Mouse (Mus musculus): ENCODE measurements around the gene Tas2r144. TPM values are rescaled to one million over a fixed set of nuclear protein-coding genes. Genes with fewer than 3 reads are reported as not detected.
A peak's percentile ranks its signal among the peaks of the same experiment; 100 is the strongest.

The Tas2r144 gene
- polyA plus RNA-seq, 1 experiment from 2014 or later, result not detected

GRCm38 (mm10) chr6:42245711-42246353 lies 30.7 kb downstream of the Tas2r144 start, which contains the start of gene Gstk1:
Gene Gstk1 (plus strand): TSS chr6:42245935.
- peak within 1 kb of the TSS; percentile 64; the same call in 1 of the 2 replicates for H3K27ac ChIP-seq
- peaks cover 15% of the 10 kb centered on the region for H3K27me3 ChIP-seq (ENCODE audit: insufficient read depth, poor library complexity, severe bottlenecking)
- no peaks in the 10 kb centered on the region for H3K36me3 ChIP-seq
- H3K4me1 ChIP-seq (replicated peaks), result peaks cover 17% of the 10 kb centered on the region
- DNase-seq (ENCODE audit: low spot score), result peak; percentile 85
- H3K4me3 ChIP-seq, result peak within 1 kb of the TSS; percentile 62
- no peaks in the 10 kb centered on the region for H3K9me3 ChIP-seq
- WGBS, result 3% methylated on average over 28 of the region's 28 CpGs

- Histone ChIP-seq H3K27ac (no peak overlapping the region), H3K9me3 (no peaks in the 10 kb centered on the region), H3K4me3 (peak overlapping the region; percentile 31), H3K4me1 (replicated peaks) (peaks cover 17% of the 10 kb centered on the region), H3K27me3 (ENCODE audit: insufficient read depth, poor library complexity, severe bottlenecking) (peaks cover 15% of the 10 kb centered on the region), H3K36me3 (no peaks in the 10 kb centered on the region)
- DNase-seq (ENCODE audit: low spot score), result no peak
- 5% methylated on average over 8 of the region's 8 CpGs for WGBS
Measured at GRCm38 (mm10) chr6:42247173-42247572, 32.0 kb downstream of the Tas2r144 start.

GRCm38 (mm10) chr6:42247981-42248380 lies 32.9 kb downstream of the Tas2r144 start:
- Histone ChIP-seq H3K36me3 (no peaks in the 10 kb centered on the region), H3K27ac (no peak overlapping the region), H3K4me3 (no peak overlapping the region), H3K9me3 (no peaks in the 10 kb centered on the region), H3K4me1 (replicated peaks) (peaks cover 17% of the 10 kb centered on the region), H3K27me3 (ENCODE audit: insufficient read depth, poor library complexity, severe bottlenecking) (peaks cover 15% of the 10 kb centered on the region)
- no peak for DNase-seq (ENCODE audit: low spot score)
- 92% methylated on average over 1 of the region's 1 CpGs for WGBS

GRCm38 (mm10) chr6:42251791-42252190 lies 36.7 kb downstream of the Tas2r144 start:
- peaks cover 10% of the 10 kb centered on the region for H3K4me1 ChIP-seq (replicated peaks)
- peaks cover 8% of the 10 kb centered on the region for H3K27me3 ChIP-seq (ENCODE audit: insufficient read depth, poor library complexity, severe bottlenecking)
- no peaks in the 10 kb centered on the region for H3K9me3 ChIP-seq
- WGBS, result 86% methylated on average over 4 of the region's 4 CpGs
- no peak overlapping the region for H3K4me3 ChIP-seq
- no peak overlapping the region for H3K27ac ChIP-seq
- DNase-seq (ENCODE audit: low spot score), result no peak
- H3K36me3 ChIP-seq, result no peaks in the 10 kb centered on the region

- DNase-seq (ENCODE audit: low spot score), result no peak
- 84% methylated on average over 2 of the region's 2 CpGs for WGBS
- H3K9me3 ChIP-seq, result no peaks in the 10 kb centered on the region
- H3K36me3 ChIP-seq, result no peaks in the 10 kb centered on the region
- H3K27me3 ChIP-seq (ENCODE audit: insufficient read depth, poor library complexity, severe bottlenecking), result no peaks in the 10 kb centered on the region
- no peak overlapping the region for H3K4me3 ChIP-seq
- H3K4me1 ChIP-seq (replicated peaks), result no peaks in the 10 kb centered on the region
- H3K27ac ChIP-seq, result no peak overlapping the region
Measured at GRCm38 (mm10) chr6:42253103-42253502, 38.0 kb downstream of the Tas2r144 start.

- H3K9me3 ChIP-seq, result no peaks in the 10 kb centered on the region
- no peaks in the 10 kb centered on the region for H3K4me1 ChIP-seq (replicated peaks)
- no peak overlapping the region for H3K27ac ChIP-seq
- H3K4me3 ChIP-seq, result no peak overlapping the region
- WGBS, result 22% methylated on average over 11 of the region's 11 CpGs
- no peaks in the 10 kb centered on the region for H3K36me3 ChIP-seq
- DNase-seq (ENCODE audit: low spot score), result peak; percentile 59
- H3K27me3 ChIP-seq (ENCODE audit: insufficient read depth, poor library complexity, severe bottlenecking), result 0 out of 2 replicates have a peak, but pooled peaks cover 6% of the 10 kb centered on the region
Measured at GRCm38 (mm10) chr6:42257303-42257863, 42.3 kb downstream of the Tas2r144 start.

- WGBS, result 72% methylated on average over 6 of the region's 6 CpGs
- Histone ChIP-seq H3K27me3 (ENCODE audit: insufficient read depth, poor library complexity, severe bottlenecking) (0 out of 2 replicates have a peak, but pooled peaks cover 6% of the 10 kb centered on the region), H3K9me3 (no peaks in the 10 kb centered on the region), H3K36me3 (no peaks in the 10 kb centered on the region), H3K4me1 (replicated peaks) (no peaks in the 10 kb centered on the region), H3K27ac (no peak overlapping the region), H3K4me3 (no peak overlapping the region)
- no peak for DNase-seq (ENCODE audit: low spot score)
Measured at GRCm38 (mm10) chr6:42260430-42260829, 45.3 kb downstream of the Tas2r144 start.

GRCm38 (mm10) chr6:42261524-42262170 lies 46.5 kb downstream of the Tas2r144 start, which contains the start of gene Tmem139:
Gene Tmem139 (plus strand): TSS chr6:42261970.
- 0 out of 2 replicates have a peak, but pooled peaks cover 6% of the 10 kb centered on the region for H3K27me3 ChIP-seq (ENCODE audit: insufficient read depth, poor library complexity, severe bottlenecking)
- H3K36me3 ChIP-seq, result no peaks in the 10 kb centered on the region
- peak within 1 kb of the TSS; percentile 20; the same call in 1 of the 2 replicates for H3K4me3 ChIP-seq
- H3K27ac ChIP-seq, result no peak within 1 kb of the TSS
- no peaks in the 10 kb centered on the region for H3K9me3 ChIP-seq
- WGBS, result 20% methylated on average over 20 of the region's 20 CpGs
- no peak for DNase-seq (ENCODE audit: low spot score)
- H3K4me1 ChIP-seq (replicated peaks), result peaks cover 6% of the 10 kb centered on the region

GRCm38 (mm10) chr6:42264626-42265312 lies 49.6 kb downstream of the Tas2r144 start, which contains the start of gene Casp2:
Gene Casp2 (plus strand): TSS chr6:42264985.
- no peaks in the 10 kb centered on the region for H3K9me3 ChIP-seq
- H3K27ac ChIP-seq, result peak within 1 kb of the TSS; percentile 97
- peaks cover 8% of the 10 kb centered on the region for H3K4me1 ChIP-seq (replicated peaks)
- peak within 1 kb of the TSS; percentile 78 for H3K4me3 ChIP-seq
- WGBS, result under 1% methylated on average over 51 of the region's 51 CpGs
- peak; percentile 99 for DNase-seq (ENCODE audit: low spot score)
- 0 out of 2 replicates have a peak, but pooled peaks cover 6% of the 10 kb centered on the region for H3K27me3 ChIP-seq (ENCODE audit: insufficient read depth, poor library complexity, severe bottlenecking)
- H3K36me3 ChIP-seq, result peaks cover 28% of the 10 kb centered on the region

Other genes starting within 250 kb of the Tas2r144 start
- gene Sval3, start 247.2 kb upstream of the Tas2r144 start, polyA plus RNA-seq (2016; fragmentation: Nextera tagmentation; extraction: Ambion mirVana), result not detected in 2 replicates
- not detected in 2 replicates for gene Sva, start 176.9 kb upstream of the Tas2r144 start, polyA plus RNA-seq (2016; fragmentation: Nextera tagmentation; extraction: Ambion mirVana)
- gene Tas2r139, start 74.4 kb upstream of the Tas2r144 start, polyA plus RNA-seq (2016; fragmentation: Nextera tagmentation; extraction: Ambion mirVana), result not detected in 2 replicates
- 16.5 and 17.7 TPM in 2 replicates for gene Gstk1, start 30.6 kb downstream of the Tas2r144 start, polyA plus RNA-seq (2016; fragmentation: Nextera tagmentation; extraction: Ambion mirVana)
- gene Tmem139, start 46.6 kb downstream of the Tas2r144 start, polyA plus RNA-seq (2016; fragmentation: Nextera tagmentation; extraction: Ambion mirVana), result 0.48 and 0.75 TPM in 2 replicates
- 67.7 and 81.2 TPM in 2 replicates for gene Casp2, start 49.7 kb downstream of the Tas2r144 start, polyA plus RNA-seq (2016; fragmentation: Nextera tagmentation; extraction: Ambion mirVana)
- 0.94 and 1.1 TPM in 2 replicates for gene Clcn1, start 71.4 kb downstream of the Tas2r144 start, polyA plus RNA-seq (2016; fragmentation: Nextera tagmentation; extraction: Ambion mirVana)
- gene Fam131b, start 109.3 kb downstream of the Tas2r144 start, polyA plus RNA-seq (2016; fragmentation: Nextera tagmentation; extraction: Ambion mirVana), result 1.4 and 2.9 TPM in 2 replicates
- gene Zyx, start 134.3 kb downstream of the Tas2r144 start, polyA plus RNA-seq (2016; fragmentation: Nextera tagmentation; extraction: Ambion mirVana), result 86.0 and 103 TPM in 2 replicates
- gene Epha1, start 157.9 kb downstream of the Tas2r144 start, polyA plus RNA-seq (2016; fragmentation: Nextera tagmentation; extraction: Ambion mirVana), result 1.8 and 3.1 TPM in 2 replicates
- not detected in 2 replicates for gene Tas2r143, start 184.9 kb downstream of the Tas2r144 start, polyA plus RNA-seq (2016; fragmentation: Nextera tagmentation; extraction: Ambion mirVana)
- gene Tas2r135, start 190.1 kb downstream of the Tas2r144 start, polyA plus RNA-seq (2016; fragmentation: Nextera tagmentation; extraction: Ambion mirVana), result not detected in 2 replicates
- not detected in 2 replicates for gene Tas2r126, start 219.2 kb downstream of the Tas2r144 start, polyA plus RNA-seq (2016; fragmentation: Nextera tagmentation; extraction: Ambion mirVana)
- not detected in 2 replicates for gene Olfr458, start 249.9 kb downstream of the Tas2r144 start, polyA plus RNA-seq (2016; fragmentation: Nextera tagmentation; extraction: Ambion mirVana)

All from hindbrain, embryonic 10.5 days (tissue).